Mouse (Mus musculus): ENCODE data around the gene 4930415O20Rik. TPM values are rescaled to one million over a fixed set of nuclear protein-coding genes. Genes with fewer than 3 reads are reported as not detected.

4930415O20Rik gene
- polyA plus RNA-seq, 1 experiment from 2014 or later: 0.73 TPM

DNA sequence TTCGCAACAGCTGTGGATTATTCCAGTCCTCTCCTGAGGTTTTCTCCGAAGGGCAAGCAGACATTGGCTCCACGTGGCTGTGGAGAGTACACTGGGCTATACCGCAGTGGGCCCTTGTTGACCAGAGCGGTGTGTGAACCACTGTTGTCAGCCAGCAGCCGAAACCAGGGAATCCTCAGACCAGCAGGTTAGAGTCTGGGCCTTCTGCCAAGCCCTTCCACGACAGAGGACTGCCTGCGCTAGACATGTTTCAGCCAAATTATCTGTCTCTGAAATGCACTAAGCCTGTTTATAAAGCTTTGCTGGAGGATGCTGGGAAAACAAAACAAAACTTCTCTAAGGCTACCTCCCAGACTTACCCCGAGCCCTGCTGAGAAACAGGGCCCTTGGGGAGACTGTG is 43.7 kb downstream of the 4930415O20Rik start:
- Histone ChIP-seq H3K36me3 (ENCODE audit: control insufficient read depth, insufficient read depth, low read length) (no peaks in the 10 kb centered on the region), H3K4me2 (no peak overlapping the region), H3K4me3 (ENCODE audit: low read depth, low read length) (no peak overlapping the region), H3K9me3 (replicated peaks; ENCODE audit: control insufficient read depth, low read length) (no peaks in the 10 kb centered on the region), H3K4me1 (ENCODE audit: control insufficient read depth, insufficient read depth, low read length) (peaks cover 31% of the 10 kb centered on the region), H3K27ac (ENCODE audit: low read depth, low read length) (0 out of 2 replicates have a peak overlapping the region, but pooled peaks have one; percentile 41), H3K9ac (ENCODE audit: low read depth, low read length) (0 out of 2 replicates have a peak overlapping the region, but pooled peaks have one; percentile 22), H3K27me3 (ENCODE audit: control insufficient read depth, insufficient read depth, low read length) (no peaks in the 10 kb centered on the region)
- WGBS (ENCODE audit: insufficient replicate concordance): 56% methylated on average over 9 of the region's 9 CpGs
- ATAC-seq (replicated peaks; ENCODE audit: insufficient number of reproducible peaks, low FRiP score, low TSS enrichment): no peak

DNA sequence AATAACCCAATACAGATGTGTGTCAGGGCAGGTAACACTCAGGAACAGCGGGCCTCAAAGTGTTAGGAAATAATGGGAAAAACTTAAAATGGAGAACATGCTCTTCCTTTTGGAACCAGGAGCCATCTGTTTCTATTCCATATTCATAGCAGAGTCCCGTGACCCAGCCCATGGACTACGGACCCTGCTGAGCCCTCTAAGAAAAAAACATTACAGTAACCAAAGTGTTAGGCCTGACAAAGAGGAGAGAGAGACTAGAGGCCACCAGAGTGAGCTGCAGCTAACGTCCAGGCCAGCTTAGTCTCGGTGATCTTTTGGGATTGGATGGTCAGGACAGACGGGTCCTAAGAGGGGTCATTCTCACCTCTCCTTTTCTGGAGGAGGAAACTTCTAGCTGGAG is 44.2 kb downstream of the 4930415O20Rik start:
- Histone ChIP-seq H3K4me2 (no peak overlapping the region), H3K27ac (ENCODE audit: low read depth, low read length) (0 out of 2 replicates have a peak overlapping the region, but pooled peaks have one; percentile 10), H3K27me3 (ENCODE audit: control insufficient read depth, insufficient read depth, low read length) (no peaks in the 10 kb centered on the region), H3K4me3 (ENCODE audit: low read depth, low read length) (no peak overlapping the region), H3K9ac (ENCODE audit: low read depth, low read length) (no peak overlapping the region), H3K9me3 (replicated peaks; ENCODE audit: control insufficient read depth, low read length) (no peaks in the 10 kb centered on the region), H3K4me1 (ENCODE audit: control insufficient read depth, insufficient read depth, low read length) (peaks cover 30% of the 10 kb centered on the region), H3K36me3 (ENCODE audit: control insufficient read depth, insufficient read depth, low read length) (no peaks in the 10 kb centered on the region)
- ATAC-seq (replicated peaks; ENCODE audit: insufficient number of reproducible peaks, low FRiP score, low TSS enrichment): no peak
- WGBS (ENCODE audit: insufficient replicate concordance): 48% methylated on average over 6 of the region's 6 CpGs

DNA sequence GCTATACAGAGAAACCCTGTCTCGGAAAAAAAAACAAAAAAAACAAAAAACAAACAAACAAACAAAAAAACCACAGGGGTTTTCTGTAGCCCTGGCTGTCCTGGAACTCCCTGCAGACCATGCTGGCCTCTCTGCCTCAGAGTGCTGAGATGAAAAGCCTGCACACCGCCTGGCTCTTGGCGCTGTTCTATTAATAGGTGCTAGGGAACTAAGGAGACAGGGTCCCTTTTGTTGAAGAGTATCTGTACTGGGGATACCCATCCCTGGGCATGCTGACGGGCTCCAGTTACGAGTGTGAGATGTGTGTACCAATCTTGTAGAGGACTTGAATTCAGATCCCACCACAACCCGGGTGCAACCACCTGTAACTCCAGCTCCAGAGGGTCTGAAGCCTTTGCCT is 44.9 kb downstream of the 4930415O20Rik start:
- no peak overlapping the region for H3K4me2 ChIP-seq
- H3K27me3 ChIP-seq (ENCODE audit: control insufficient read depth, insufficient read depth, low read length): no peaks in the 10 kb centered on the region
- ATAC-seq (replicated peaks; ENCODE audit: insufficient number of reproducible peaks, low FRiP score, low TSS enrichment): no peak
- no peak overlapping the region for H3K4me3 ChIP-seq (ENCODE audit: low read depth, low read length)
- H3K4me1 ChIP-seq (ENCODE audit: control insufficient read depth, insufficient read depth, low read length): peaks cover 27% of the 10 kb centered on the region
- H3K9ac ChIP-seq (ENCODE audit: low read depth, low read length): no peak overlapping the region
- H3K36me3 ChIP-seq (ENCODE audit: control insufficient read depth, insufficient read depth, low read length): no peaks in the 10 kb centered on the region
- WGBS (ENCODE audit: insufficient replicate concordance): 51% methylated on average over 6 of the region's 6 CpGs
- no peak overlapping the region for H3K27ac ChIP-seq (ENCODE audit: low read depth, low read length)
- no peaks in the 10 kb centered on the region for H3K9me3 ChIP-seq (replicated peaks; ENCODE audit: control insufficient read depth, low read length)

- Histone ChIP-seq H3K4me1 (ENCODE audit: control insufficient read depth, insufficient read depth, low read length) (peaks cover 27% of the 10 kb centered on the region), H3K27ac (ENCODE audit: low read depth, low read length) (peak overlapping the region; percentile 2), H3K9me3 (replicated peaks; ENCODE audit: control insufficient read depth, low read length) (no peaks in the 10 kb centered on the region), H3K4me2 (peak overlapping the region; percentile 54), H3K36me3 (ENCODE audit: control insufficient read depth, insufficient read depth, low read length) (no peaks in the 10 kb centered on the region), H3K9ac (ENCODE audit: low read depth, low read length) (peak overlapping the region; percentile 28; the same call in 1 of the 2 replicates), H3K4me3 (ENCODE audit: low read depth, low read length) (no peak overlapping the region), H3K27me3 (ENCODE audit: control insufficient read depth, insufficient read depth, low read length) (no peaks in the 10 kb centered on the region)
- 37% methylated on average over 20 of the region's 20 CpGs for WGBS (ENCODE audit: insufficient replicate concordance)
- 0 out of 2 replicates have a peak, but pooled peaks have one; percentile 44 for ATAC-seq (replicated peaks; ENCODE audit: insufficient number of reproducible peaks, low FRiP score, low TSS enrichment)
Observed at GRCm38 (mm10) chr15:98616362-98617175, 45.8 kb downstream of the 4930415O20Rik start.

DNA sequence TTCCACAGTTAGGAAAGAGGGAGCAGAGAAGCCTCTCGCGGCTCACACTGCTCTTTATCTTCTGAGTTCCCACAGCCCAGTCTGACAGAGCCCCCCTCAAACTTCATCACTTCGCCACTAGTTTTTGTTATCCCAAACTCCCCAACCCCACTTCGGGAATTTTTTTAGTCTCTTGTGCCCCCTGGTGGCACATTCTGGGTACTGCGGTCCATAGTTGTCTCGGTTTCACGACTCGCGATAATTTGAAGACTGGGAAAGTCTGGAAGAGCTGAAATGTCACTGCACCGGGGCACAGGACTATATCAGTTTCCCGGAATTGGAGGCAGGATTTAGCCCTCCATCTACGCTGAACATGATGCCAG is 46.4 kb downstream of the 4930415O20Rik start:
- H3K9me3 ChIP-seq (replicated peaks; ENCODE audit: control insufficient read depth, low read length): no peaks in the 10 kb centered on the region
- no peaks in the 10 kb centered on the region for H3K36me3 ChIP-seq (ENCODE audit: control insufficient read depth, insufficient read depth, low read length)
- H3K27me3 ChIP-seq (ENCODE audit: control insufficient read depth, insufficient read depth, low read length): no peaks in the 10 kb centered on the region; the same call in 1 of the 2 replicates
- peaks cover 27% of the 10 kb centered on the region for H3K4me1 ChIP-seq (ENCODE audit: control insufficient read depth, insufficient read depth, low read length)
- H3K27ac ChIP-seq (ENCODE audit: low read depth, low read length): no peak overlapping the region
- H3K4me2 ChIP-seq: peak overlapping the region; percentile 54
- H3K9ac ChIP-seq (ENCODE audit: low read depth, low read length): peak overlapping the region; percentile 28; the same call in 1 of the 2 replicates
- 1% methylated on average over 12 of the region's 12 CpGs for WGBS (ENCODE audit: insufficient replicate concordance)
- H3K4me3 ChIP-seq (ENCODE audit: low read depth, low read length): no peak overlapping the region
- no peak for ATAC-seq (replicated peaks; ENCODE audit: insufficient number of reproducible peaks, low FRiP score, low TSS enrichment)

- H3K4me2 ChIP-seq: no peak overlapping the region
- H3K36me3 ChIP-seq (ENCODE audit: control insufficient read depth, insufficient read depth, low read length): no peaks in the 10 kb centered on the region
- 8% methylated on average over 7 of the region's 7 CpGs for WGBS (ENCODE audit: insufficient replicate concordance)
- no peak overlapping the region for H3K9ac ChIP-seq (ENCODE audit: low read depth, low read length)
- no peak overlapping the region for H3K27ac ChIP-seq (ENCODE audit: low read depth, low read length)
- no peak for ATAC-seq (replicated peaks; ENCODE audit: insufficient number of reproducible peaks, low FRiP score, low TSS enrichment)
- H3K4me3 ChIP-seq (ENCODE audit: low read depth, low read length): no peak overlapping the region
- no peaks in the 10 kb centered on the region for H3K4me1 ChIP-seq (ENCODE audit: control insufficient read depth, insufficient read depth, low read length)
- no peaks in the 10 kb centered on the region; the same call in 1 of the 2 replicates for H3K27me3 ChIP-seq (ENCODE audit: control insufficient read depth, insufficient read depth, low read length)
- H3K9me3 ChIP-seq (replicated peaks; ENCODE audit: control insufficient read depth, low read length): no peaks in the 10 kb centered on the region
Observed at GRCm38 (mm10) chr15:98622199-98622598, 51.4 kb downstream of the 4930415O20Rik start.

DNA sequence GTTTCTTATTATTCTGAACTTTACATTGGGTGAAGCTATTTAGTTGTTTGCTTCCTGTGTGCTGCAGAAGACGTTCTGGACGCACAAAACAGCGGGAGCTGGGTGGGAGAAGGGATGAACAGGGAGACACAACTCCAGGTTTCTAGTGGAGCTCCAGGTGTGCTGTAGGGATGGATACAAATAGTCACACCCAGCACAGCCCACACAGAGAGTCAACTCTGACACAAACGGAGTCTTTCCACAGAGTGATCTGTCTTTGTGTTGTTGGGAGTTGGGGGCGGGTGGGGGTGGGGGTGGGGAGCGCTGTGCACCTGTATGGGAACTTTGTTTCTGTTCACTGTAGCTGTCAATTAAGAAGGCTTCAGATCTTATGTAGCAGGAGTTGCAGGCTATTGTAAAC is 51.9 kb downstream of the 4930415O20Rik start:
- Histone ChIP-seq H3K9ac (ENCODE audit: low read depth, low read length) (no peak overlapping the region), H3K4me2 (no peak overlapping the region), H3K4me1 (ENCODE audit: control insufficient read depth, insufficient read depth, low read length) (no peaks in the 10 kb centered on the region), H3K27ac (ENCODE audit: low read depth, low read length) (no peak overlapping the region), H3K4me3 (ENCODE audit: low read depth, low read length) (no peak overlapping the region), H3K9me3 (replicated peaks; ENCODE audit: control insufficient read depth, low read length) (no peaks in the 10 kb centered on the region), H3K27me3 (ENCODE audit: control insufficient read depth, insufficient read depth, low read length) (no peaks in the 10 kb centered on the region; the same call in 1 of the 2 replicates), H3K36me3 (ENCODE audit: control insufficient read depth, insufficient read depth, low read length) (no peaks in the 10 kb centered on the region)
- no peak for ATAC-seq (replicated peaks; ENCODE audit: insufficient number of reproducible peaks, low FRiP score, low TSS enrichment)
- 23% methylated on average over 6 of the region's 6 CpGs for WGBS (ENCODE audit: insufficient replicate concordance)

- Histone ChIP-seq H3K4me1 (ENCODE audit: control insufficient read depth, insufficient read depth, low read length) (peaks cover under 1% of the 10 kb centered on the region), H3K9ac (ENCODE audit: low read depth, low read length) (no peak overlapping the region), H3K4me2 (no peak overlapping the region), H3K27me3 (ENCODE audit: control insufficient read depth, insufficient read depth, low read length) (peaks cover 2% of the 10 kb centered on the region), H3K36me3 (ENCODE audit: control insufficient read depth, insufficient read depth, low read length) (no peaks in the 10 kb centered on the region), H3K9me3 (replicated peaks; ENCODE audit: control insufficient read depth, low read length) (no peaks in the 10 kb centered on the region), H3K27ac (ENCODE audit: low read depth, low read length) (no peak overlapping the region), H3K4me3 (ENCODE audit: low read depth, low read length) (no peak overlapping the region)
- WGBS (ENCODE audit: insufficient replicate concordance): 50% methylated on average over 5 of the region's 5 CpGs
- ATAC-seq (replicated peaks; ENCODE audit: insufficient number of reproducible peaks, low FRiP score, low TSS enrichment): no peak
Observed at GRCm38 (mm10) chr15:98623361-98623821, 52.6 kb downstream of the 4930415O20Rik start.
